Mouse (Mus musculus): ENCODE results near the gene 3110021N24Rik. TPM values are rescaled to one million over a fixed set of nuclear protein-coding genes. Genes with fewer than 3 reads are reported as not detected.

The 3110021N24Rik gene
- polyA plus RNA-seq, 1 experiment from 2014 or later: 2.0 TPM

- Histone ChIP-seq H3K27ac (replicated peaks) (no peak overlapping the region), H3K4me1 (no peaks in the 10 kb centered on the region), H3K4me3 (replicated peaks) (no peak overlapping the region), H3K36me3 (no peaks in the 10 kb centered on the region), H3K4me2 (no peak overlapping the region), H3K9me3 (replicated peaks) (no peaks in the 10 kb centered on the region), H3K9ac (replicated peaks) (no peak overlapping the region), H3K27me3 (replicated peaks) (no peaks in the 10 kb centered on the region)
- no peak for ATAC-seq (ENCODE audit: low FRiP score)
- 95% methylated on average over 3 of the region's 3 CpGs for WGBS
Observed at GRCm38 (mm10) chr4:108759583-108759982, 40.1 kb downstream of the 3110021N24Rik start.

- ATAC-seq (ENCODE audit: low FRiP score): no peak
- H3K36me3 ChIP-seq: no peaks in the 10 kb centered on the region
Observed at GRCm38 (mm10) chr4:108768527-108768926, 49.1 kb downstream of the 3110021N24Rik start.

GRCm38 (mm10) chr4:108779763-108780056 is 60.3 kb downstream of the 3110021N24Rik start:
- Histone ChIP-seq H3K9ac (replicated peaks) (peak overlapping the region; percentile 99), H3K36me3 (no peaks in the 10 kb centered on the region), H3K27me3 (replicated peaks) (no peaks in the 10 kb centered on the region), H3K4me2 (peak overlapping the region; percentile 64), H3K9me3 (replicated peaks) (no peaks in the 10 kb centered on the region), H3K4me1 (peaks cover 13% of the 10 kb centered on the region), H3K27ac (replicated peaks) (peak overlapping the region; percentile 97), H3K4me3 (replicated peaks) (peak overlapping the region; percentile 96)
- 0% methylated on average over 7 of the region's 7 CpGs for WGBS
- no peak for ATAC-seq (ENCODE audit: low FRiP score)

More at GRCm38 (mm10) chr4:108768527-108768926, 49.1 kb downstream of the 3110021N24Rik start:
- H3K9me3 ChIP-seq (replicated peaks): no peaks in the 10 kb centered on the region
- H3K27me3 ChIP-seq (replicated peaks): no peaks in the 10 kb centered on the region
- H3K27ac ChIP-seq (replicated peaks): no peak overlapping the region
- H3K4me1 ChIP-seq: no peaks in the 10 kb centered on the region
- H3K4me2 ChIP-seq: no peak overlapping the region
- no peak overlapping the region for H3K4me3 ChIP-seq (replicated peaks)
- no peak overlapping the region for H3K9ac ChIP-seq (replicated peaks)

- Histone ChIP-seq H3K4me3 (replicated peaks) (peak within 1 kb of the TSS; percentile 96), H3K9me3 (replicated peaks) (no peaks in the 10 kb centered on the region), H3K4me2 (peak within 1 kb of the TSS; percentile 64), H3K27me3 (replicated peaks) (no peaks in the 10 kb centered on the region), H3K27ac (replicated peaks) (peak within 1 kb of the TSS; percentile 97), H3K36me3 (no peaks in the 10 kb centered on the region), H3K9ac (replicated peaks) (peak within 1 kb of the TSS; percentile 99), H3K4me1 (peaks cover 13% of the 10 kb centered on the region)
- under 1% methylated on average over 78 of the region's 111 CpGs for WGBS
- peak; percentile 89 for ATAC-seq (ENCODE audit: low FRiP score)
Observed at GRCm38 (mm10) chr4:108780057-108780863, 60.8 kb downstream of the 3110021N24Rik start, which contains the start of gene Zfyve9. TSS of gene Zfyve9 (minus strand) at chr4:108780798.

GRCm38 (mm10) chr4:108780864-108781205 is 61.4 kb downstream of the 3110021N24Rik start:
- Histone ChIP-seq H3K36me3 (no peaks in the 10 kb centered on the region), H3K27me3 (replicated peaks) (no peaks in the 10 kb centered on the region), H3K4me2 (peak overlapping the region; percentile 64), H3K27ac (replicated peaks) (peak overlapping the region; percentile 97), H3K9ac (replicated peaks) (peak overlapping the region; percentile 99), H3K4me3 (replicated peaks) (peak overlapping the region; percentile 96), H3K4me1 (peaks cover 13% of the 10 kb centered on the region), H3K9me3 (replicated peaks) (no peaks in the 10 kb centered on the region)
- 1% methylated on average over 18 of the region's 20 CpGs for WGBS
- no peak for ATAC-seq (ENCODE audit: low FRiP score)

GRCm38 (mm10) chr4:108781596-108781995 is 62.1 kb downstream of the 3110021N24Rik start:
- no peak for ATAC-seq (ENCODE audit: low FRiP score)
- no peaks in the 10 kb centered on the region for H3K9me3 ChIP-seq (replicated peaks)
- H3K4me3 ChIP-seq (replicated peaks): peak overlapping the region; percentile 96; the same call in 1 of the 2 replicates
- 82% methylated on average over 3 of the region's 3 CpGs for WGBS
- H3K27me3 ChIP-seq (replicated peaks): no peaks in the 10 kb centered on the region
- H3K27ac ChIP-seq (replicated peaks): 0 out of 2 replicates have a peak overlapping the region, but pooled peaks have one; percentile 97
- peak overlapping the region; percentile 64 for H3K4me2 ChIP-seq
- H3K36me3 ChIP-seq: no peaks in the 10 kb centered on the region
- peaks cover 13% of the 10 kb centered on the region for H3K4me1 ChIP-seq
- no peak overlapping the region for H3K9ac ChIP-seq (replicated peaks)

- Histone ChIP-seq H3K4me2 (no peak overlapping the region), H3K4me3 (replicated peaks) (no peak overlapping the region), H3K4me1 (peaks cover 13% of the 10 kb centered on the region), H3K36me3 (no peaks in the 10 kb centered on the region), H3K27ac (replicated peaks) (no peak overlapping the region), H3K9me3 (replicated peaks) (no peaks in the 10 kb centered on the region), H3K9ac (replicated peaks) (no peak overlapping the region), H3K27me3 (replicated peaks) (no peaks in the 10 kb centered on the region)
- 37% methylated on average over 8 of the region's 8 CpGs for WGBS
- no peak for ATAC-seq (ENCODE audit: low FRiP score)
Observed at GRCm38 (mm10) chr4:108782421-108783085, 63.1 kb downstream of the 3110021N24Rik start.

- ATAC-seq (ENCODE audit: low FRiP score): no peak
- Histone ChIP-seq H3K27me3 (replicated peaks) (no peaks in the 10 kb centered on the region), H3K4me3 (replicated peaks) (no peak overlapping the region), H3K9me3 (replicated peaks) (no peaks in the 10 kb centered on the region), H3K4me2 (no peak overlapping the region), H3K9ac (replicated peaks) (no peak overlapping the region), H3K4me1 (no peaks in the 10 kb centered on the region), H3K27ac (replicated peaks) (no peak overlapping the region), H3K36me3 (no peaks in the 10 kb centered on the region)
- 80% methylated on average over 6 of the region's 6 CpGs for WGBS
Observed at GRCm38 (mm10) chr4:108789258-108789936, 69.9 kb downstream of the 3110021N24Rik start.

GRCm38 (mm10) chr4:108790507-108790906 is 71.1 kb downstream of the 3110021N24Rik start:
- H3K9ac ChIP-seq (replicated peaks): no peak overlapping the region
- no peak for ATAC-seq (ENCODE audit: low FRiP score)
- no peak overlapping the region for H3K4me2 ChIP-seq
- H3K9me3 ChIP-seq (replicated peaks): no peaks in the 10 kb centered on the region
- no peak overlapping the region for H3K4me3 ChIP-seq (replicated peaks)
- no peaks in the 10 kb centered on the region for H3K36me3 ChIP-seq
- no peak overlapping the region for H3K27ac ChIP-seq (replicated peaks)
- WGBS: 66% methylated on average over 1 of the region's 1 CpGs
- H3K4me1 ChIP-seq: no peaks in the 10 kb centered on the region
- no peaks in the 10 kb centered on the region for H3K27me3 ChIP-seq (replicated peaks)

GRCm38 (mm10) chr4:108793941-108794340 is 74.5 kb downstream of the 3110021N24Rik start:
- H3K27me3 ChIP-seq (replicated peaks): no peaks in the 10 kb centered on the region
- H3K4me3 ChIP-seq (replicated peaks): no peak overlapping the region
- H3K36me3 ChIP-seq: no peaks in the 10 kb centered on the region
- no peak overlapping the region for H3K9ac ChIP-seq (replicated peaks)
- 58% methylated on average over 1 of the region's 1 CpGs for WGBS
- H3K9me3 ChIP-seq (replicated peaks): no peaks in the 10 kb centered on the region
- H3K27ac ChIP-seq (replicated peaks): no peak overlapping the region
- no peak for ATAC-seq (ENCODE audit: low FRiP score)
- peaks cover 4% of the 10 kb centered on the region; the same call in 1 of the 2 replicates for H3K4me1 ChIP-seq
- no peak overlapping the region for H3K4me2 ChIP-seq

- Histone ChIP-seq H3K4me3 (replicated peaks) (no peak overlapping the region), H3K36me3 (no peaks in the 10 kb centered on the region), H3K27ac (replicated peaks) (no peak overlapping the region), H3K4me2 (no peak overlapping the region), H3K9ac (replicated peaks) (no peak overlapping the region), H3K9me3 (replicated peaks) (no peaks in the 10 kb centered on the region), H3K27me3 (replicated peaks) (no peaks in the 10 kb centered on the region), H3K4me1 (peaks cover 4% of the 10 kb centered on the region; the same call in 1 of the 2 replicates)
- WGBS: 32% methylated on average over 4 of the region's 4 CpGs
- ATAC-seq (ENCODE audit: low FRiP score): no peak
Observed at GRCm38 (mm10) chr4:108796701-108797100, 77.3 kb downstream of the 3110021N24Rik start.

Data from neural tube, embryonic 15.5 days (tissue).